Mouse (Mus musculus) embryo, embryonic 10.5 days (tissue): ENCODE results near the gene Rbm42.

ENCODE experiments used
- DNase-seq: peaks from one replicate; pipeline ENCODE4 v3.0.0-alpha.2; 2015; ENCODE audit warnings: low spot score

Rbm42 gene

DNA sequence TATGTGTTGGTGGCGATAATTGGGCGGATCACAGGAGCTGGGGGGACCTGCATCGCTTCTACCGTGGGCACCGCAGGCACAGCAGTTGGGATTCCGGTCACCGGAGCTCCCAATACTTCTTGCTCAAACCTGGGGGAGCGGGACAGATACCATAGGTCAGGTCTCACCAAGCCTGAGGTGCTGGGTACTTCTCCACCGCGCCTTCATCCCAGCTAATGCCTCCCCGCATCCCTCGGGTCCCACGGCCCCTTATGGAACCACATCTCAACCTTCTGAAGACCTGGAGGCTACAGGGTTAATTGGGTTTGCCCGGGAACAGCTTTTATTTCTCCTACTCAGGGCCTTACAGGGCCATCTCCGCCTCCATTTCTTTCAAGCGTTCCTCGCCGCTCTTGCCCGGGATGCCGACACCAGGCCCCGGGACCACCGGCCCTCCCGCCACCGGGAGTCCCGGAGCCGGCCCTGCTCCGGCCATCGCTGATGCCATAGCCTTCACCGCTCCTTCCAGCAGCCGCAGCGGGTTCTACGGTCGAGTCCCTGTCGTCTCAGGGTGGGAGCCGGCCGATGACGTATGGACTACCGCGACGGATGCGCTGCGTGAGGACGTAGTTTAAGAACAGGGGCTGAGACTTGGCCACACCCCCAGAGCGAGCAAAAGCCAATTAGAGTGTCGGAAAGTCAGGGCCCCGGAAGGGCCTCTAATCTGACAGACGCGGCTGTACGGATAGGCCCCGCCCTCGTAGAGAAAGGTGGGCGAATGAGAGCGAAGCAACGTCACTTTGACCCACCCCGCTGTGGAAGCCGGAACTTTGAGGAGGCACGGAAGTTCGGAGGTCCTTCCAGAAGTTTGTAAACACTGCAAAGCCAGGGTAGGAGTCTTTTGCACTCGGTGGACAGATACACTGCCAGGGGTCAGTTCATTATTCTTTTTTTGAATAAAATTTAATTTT is at the start of gene Rbm42:
Gene Rbm42, minus strand, starts transcription at position 727 of the 950 bp plus-strand sequence.
- peak; percentile 100 for DNase-seq

- DNase-seq, result peak; percentile 43
These were observed 48.5 kb upstream of the Rbm42 start, which contains the start of gene 2200002J24Rik for GRCm38 (mm10) chr7:30698589-30698988. TSS of gene 2200002J24Rik (plus strand) at chr7:30698926.

GRCm38 (mm10) chr7:30698101-30698500 is 48.0 kb upstream of the Rbm42 start:
- DNase-seq, result no peak

DNA sequence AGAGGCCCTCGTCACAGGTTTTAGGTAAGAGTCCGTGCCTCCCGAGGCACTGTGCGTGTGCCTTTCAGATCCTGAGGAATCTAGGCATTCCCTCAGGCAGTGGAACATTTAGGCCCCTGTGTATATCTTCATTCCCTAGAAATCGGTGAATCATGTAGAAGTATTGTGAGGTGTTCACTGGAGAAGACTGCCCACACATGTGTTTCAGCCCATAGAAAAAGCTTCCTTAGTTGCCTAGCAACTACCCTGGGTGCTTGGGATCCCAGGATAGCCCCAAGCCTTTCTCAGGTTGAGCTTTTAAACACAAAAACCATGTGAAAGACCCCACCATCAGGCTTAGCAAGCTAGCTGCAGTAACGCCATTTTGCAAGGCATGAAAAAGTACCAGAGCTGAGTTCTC is 38.2 kb upstream of the Rbm42 start:
- no peak for DNase-seq

DNA sequence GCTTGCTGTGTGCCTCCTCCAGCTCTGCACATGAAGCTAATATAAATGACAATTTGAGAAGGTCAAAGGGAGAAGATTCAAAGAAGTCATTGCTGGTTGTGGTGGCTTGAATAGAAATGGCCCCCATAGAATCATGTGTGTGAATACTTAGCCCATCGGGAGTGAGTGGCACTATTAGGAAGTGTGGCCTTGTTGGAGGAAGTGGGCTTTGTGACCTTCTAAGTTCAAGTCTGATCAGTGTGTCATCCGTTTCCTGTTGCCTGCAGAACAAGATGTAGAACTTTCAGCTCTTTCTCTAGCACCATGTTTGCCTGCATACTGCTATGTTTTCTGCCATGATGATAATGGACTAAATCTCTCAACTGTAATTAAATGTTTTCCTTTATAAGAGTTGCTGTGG is 33.3 kb upstream of the Rbm42 start:
- DNase-seq, result no peak

- no peak for DNase-seq
These were observed 31.8 kb upstream of the Rbm42 start for GRCm38 (mm10) chr7:30681897-30682296.

- peak; percentile 7 for DNase-seq
These were observed 28.3 kb upstream of the Rbm42 start for GRCm38 (mm10) chr7:30678263-30678975.

- DNase-seq, result no peak
These were observed 21.4 kb upstream of the Rbm42 start, which contains the start of gene Pmis2 for GRCm38 (mm10) chr7:30671480-30671879. TSS of gene Pmis2 (minus strand) at chr7:30671605.

DNA sequence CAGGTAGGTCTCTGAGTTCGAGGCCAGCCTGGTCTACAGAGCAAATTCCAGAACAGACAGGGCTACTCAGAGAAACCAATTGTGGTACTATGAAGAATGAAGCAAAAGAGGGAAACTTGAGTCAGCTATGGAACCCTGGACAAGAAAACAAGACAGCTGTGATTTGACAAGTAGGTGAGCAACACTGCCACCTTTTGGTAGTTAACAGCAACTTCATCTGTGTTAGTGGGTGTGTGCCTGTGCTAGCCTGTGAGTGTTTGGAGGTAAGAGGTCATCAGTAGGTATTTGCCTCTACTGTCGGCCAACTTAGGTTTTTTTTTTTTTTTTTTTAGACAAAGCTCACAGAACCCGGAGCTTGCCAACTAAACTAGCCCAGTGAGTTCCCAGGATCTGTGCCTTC is 19.1 kb upstream of the Rbm42 start:
- DNase-seq, result peak; percentile 48

GRCm38 (mm10) chr7:30665321-30665720 is 15.2 kb upstream of the Rbm42 start:
- DNase-seq, result no peak

GRCm38 (mm10) chr7:30664529-30665200 is 14.5 kb upstream of the Rbm42 start, which contains the start of gene Haus5:
TSS of gene Haus5 (minus strand) at chr7:30664994.
- peak; percentile 97 for DNase-seq

DNA sequence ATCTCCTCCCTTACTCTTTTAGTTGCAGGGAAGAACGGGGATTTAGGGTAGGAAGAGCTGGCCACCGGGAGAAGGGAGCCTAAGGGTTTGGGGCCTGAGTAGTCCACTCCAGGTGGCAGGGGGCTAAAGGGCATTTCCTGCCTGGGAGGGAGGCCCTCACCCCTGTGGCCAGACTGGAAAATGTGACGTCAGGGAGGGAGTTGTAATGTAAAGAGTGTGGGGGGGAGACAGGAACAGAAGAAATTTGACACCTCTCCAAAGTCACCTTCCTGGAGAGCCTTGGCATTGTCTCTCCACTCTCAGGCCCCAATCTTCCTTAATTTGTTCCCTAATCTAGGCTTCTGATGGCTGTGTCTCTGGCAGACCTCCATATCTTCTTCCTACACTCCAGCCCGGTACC is 11.0 kb downstream of the Rbm42 start:
- peak; percentile 41 for DNase-seq

- no peak for DNase-seq
These were observed 13.7 kb downstream of the Rbm42 start for GRCm38 (mm10) chr7:30636395-30636794.

DNA sequence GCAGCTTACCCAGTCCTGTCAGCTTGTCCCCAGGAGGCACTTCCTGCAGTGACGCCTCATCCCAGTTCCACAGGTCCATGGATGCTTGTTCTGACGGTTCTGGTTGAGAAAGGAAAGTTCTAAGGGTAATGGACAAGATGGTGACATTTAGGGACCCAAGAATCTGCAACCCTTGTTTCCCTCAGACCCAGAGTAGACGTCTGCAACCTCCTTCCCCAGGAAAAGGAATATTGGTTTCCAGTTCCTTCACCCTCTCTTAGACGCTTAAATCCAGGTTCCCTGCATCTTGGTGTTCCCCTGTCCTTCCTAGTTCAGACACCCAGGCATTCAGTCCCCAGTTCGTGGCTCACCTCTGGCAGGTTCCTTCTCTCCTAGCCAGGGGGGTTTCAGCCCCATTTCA is 14.4 kb downstream of the Rbm42 start, which contains the start of gene Etv2:
Gene Etv2, minus strand, starts transcription at position 101 of the 400 bp plus-strand sequence.
- no peak for DNase-seq

- peak; percentile 81 for DNase-seq
These were observed 15.5 kb downstream of the Rbm42 start for GRCm38 (mm10) chr7:30634621-30635020.

DNA sequence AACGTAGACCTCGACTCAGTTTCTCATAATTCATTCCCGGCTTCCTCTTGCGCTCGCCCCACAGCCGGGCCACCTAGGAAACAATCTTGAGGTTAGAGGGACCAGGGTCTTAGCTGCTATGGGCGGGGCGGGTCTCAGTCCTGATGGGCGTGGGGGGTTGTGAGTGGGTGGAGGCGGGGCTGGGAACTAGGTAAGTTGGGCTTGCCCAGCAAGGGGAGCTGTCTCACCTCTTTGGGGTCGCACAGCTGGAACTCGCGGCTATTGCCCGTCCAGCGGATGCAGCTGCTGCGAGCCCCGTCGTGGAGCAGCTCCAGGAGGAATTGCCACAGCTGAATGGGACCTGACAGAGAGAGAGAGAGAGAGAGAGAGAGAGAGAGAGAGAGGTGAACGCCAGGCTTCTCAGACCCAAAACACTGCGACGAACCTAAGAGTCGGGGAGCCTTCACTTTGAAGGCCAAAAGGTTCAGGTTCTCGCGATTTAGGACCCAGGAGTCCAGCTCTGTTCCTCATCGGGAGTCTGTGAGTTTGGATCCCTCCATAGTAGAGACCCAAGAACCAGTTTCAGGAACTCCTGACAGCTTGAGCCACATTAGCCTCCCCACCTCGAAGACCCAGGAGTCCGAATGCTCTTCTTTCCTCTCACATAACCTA is 16.2 kb downstream of the Rbm42 start:
- no peak for DNase-seq

- no peak for DNase-seq
These were observed 21.1 kb downstream of the Rbm42 start for GRCm38 (mm10) chr7:30629013-30629412.

GRCm38 (mm10) chr7:30626647-30627046 is 23.5 kb downstream of the Rbm42 start:
- DNase-seq, result no peak

DNA sequence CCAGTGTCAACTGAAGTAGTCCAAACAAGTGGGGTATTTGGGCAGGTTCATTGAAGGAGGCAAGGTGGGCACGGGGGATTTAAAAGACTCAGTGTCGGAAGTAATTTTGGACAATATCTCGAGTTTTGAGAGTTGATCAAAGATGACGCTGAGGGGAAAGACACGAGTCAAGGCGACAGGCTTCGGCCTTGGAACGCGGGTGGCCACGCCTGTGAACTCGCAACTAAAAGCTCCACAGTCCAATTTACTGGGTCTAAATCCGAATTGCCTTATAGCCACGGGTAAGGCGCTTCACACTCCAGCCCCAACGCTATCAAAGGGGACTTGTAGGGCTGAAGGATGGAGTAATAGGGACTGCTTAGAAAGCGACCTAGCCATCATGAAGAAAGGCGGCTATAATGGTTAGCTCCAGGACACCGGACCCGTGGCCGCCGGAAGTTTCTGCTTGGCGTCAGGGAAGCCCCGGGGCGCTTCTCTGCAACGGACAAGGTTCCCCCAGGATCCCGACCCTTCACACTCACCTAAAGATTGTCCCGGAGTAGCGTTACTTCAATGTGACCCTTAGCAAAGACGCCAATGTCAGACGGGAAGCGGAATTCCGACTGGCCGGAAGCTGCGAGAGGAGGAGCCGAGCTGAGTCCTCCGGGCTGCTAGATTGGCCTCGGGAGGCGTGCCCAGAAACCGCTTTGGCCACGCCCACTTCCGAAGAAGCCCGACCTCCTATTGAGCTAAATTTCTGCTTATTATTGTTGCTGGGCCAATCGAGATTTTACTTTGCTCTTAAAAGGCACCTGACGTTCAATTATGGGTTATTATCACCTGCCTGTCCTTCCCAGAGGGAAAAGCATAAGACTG is 24.4 kb downstream of the Rbm42 start, which contains the start of gene Cox6b1:
Gene Cox6b1, minus strand, starts transcription at position 622 of the 855 bp plus-strand sequence.
- peak; percentile 94 for DNase-seq

GRCm38 (mm10) chr7:30619202-30619601 is 30.9 kb downstream of the Rbm42 start:
- DNase-seq, result peak; percentile 39
